Mouse (Mus musculus) liver (tissue): ENCODE results near the gene Sdcbp2.

ENCODE experiments used
- DNase-seq: peaks from one replicate; pipeline ENCODE4 v3.0.0-alpha.2; 2020; ENCODE audit warnings: mixed read lengths

Sdcbp2 gene

GRCm38 (mm10) chr2:151571873-151572700 lies at the start of gene Sdcbp2:
Gene Sdcbp2 (plus strand): TSS chr2:151572622.
- DNase-seq, result no peak

- DNase-seq, result no peak
Measured at GRCm38 (mm10) chr2:151524324-151525041, 47.9 kb upstream of the Sdcbp2 start.

DNA sequence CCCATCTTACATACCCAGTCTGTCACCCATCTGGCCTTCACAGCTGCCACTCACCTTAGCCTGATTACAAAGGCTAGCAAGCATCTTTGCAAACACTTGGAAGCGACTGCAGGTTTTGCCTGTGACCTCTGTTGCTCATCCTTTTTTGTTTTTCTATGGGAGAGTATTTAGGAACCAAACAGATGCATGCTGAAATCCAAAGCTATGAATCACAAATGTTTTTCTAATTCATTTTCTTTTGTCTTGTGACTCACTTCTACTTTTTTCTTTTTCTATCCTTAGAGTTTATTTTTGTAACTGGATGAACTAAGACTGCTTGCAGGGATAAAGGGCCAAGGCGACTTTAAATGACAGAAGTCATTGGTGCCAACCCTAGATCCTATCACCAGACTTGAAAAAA lies 46.9 kb upstream of the Sdcbp2 start:
- DNase-seq, result no peak

GRCm38 (mm10) chr2:151528066-151528465 lies 44.4 kb upstream of the Sdcbp2 start:
- DNase-seq, result no peak

DNA sequence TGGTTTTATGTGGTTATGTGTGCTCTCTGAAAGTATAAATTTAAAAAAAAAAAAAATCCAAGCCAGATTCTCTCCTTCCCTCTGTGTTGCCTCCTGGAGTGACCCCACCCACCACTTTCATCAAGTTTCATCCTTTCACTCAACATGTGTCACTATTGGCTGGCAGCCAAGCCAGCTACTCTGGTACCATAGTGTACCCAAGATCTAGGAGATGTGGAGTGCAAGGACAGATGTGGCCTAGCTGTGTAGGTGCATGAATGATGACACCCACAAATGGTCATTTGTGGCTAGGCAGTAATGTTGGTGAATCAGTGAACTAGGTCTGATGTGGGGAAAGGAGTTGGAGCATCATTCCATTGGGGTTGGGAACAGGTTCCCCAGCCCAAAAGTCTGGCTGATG lies 43.3 kb upstream of the Sdcbp2 start:
- no peak for DNase-seq

DNA sequence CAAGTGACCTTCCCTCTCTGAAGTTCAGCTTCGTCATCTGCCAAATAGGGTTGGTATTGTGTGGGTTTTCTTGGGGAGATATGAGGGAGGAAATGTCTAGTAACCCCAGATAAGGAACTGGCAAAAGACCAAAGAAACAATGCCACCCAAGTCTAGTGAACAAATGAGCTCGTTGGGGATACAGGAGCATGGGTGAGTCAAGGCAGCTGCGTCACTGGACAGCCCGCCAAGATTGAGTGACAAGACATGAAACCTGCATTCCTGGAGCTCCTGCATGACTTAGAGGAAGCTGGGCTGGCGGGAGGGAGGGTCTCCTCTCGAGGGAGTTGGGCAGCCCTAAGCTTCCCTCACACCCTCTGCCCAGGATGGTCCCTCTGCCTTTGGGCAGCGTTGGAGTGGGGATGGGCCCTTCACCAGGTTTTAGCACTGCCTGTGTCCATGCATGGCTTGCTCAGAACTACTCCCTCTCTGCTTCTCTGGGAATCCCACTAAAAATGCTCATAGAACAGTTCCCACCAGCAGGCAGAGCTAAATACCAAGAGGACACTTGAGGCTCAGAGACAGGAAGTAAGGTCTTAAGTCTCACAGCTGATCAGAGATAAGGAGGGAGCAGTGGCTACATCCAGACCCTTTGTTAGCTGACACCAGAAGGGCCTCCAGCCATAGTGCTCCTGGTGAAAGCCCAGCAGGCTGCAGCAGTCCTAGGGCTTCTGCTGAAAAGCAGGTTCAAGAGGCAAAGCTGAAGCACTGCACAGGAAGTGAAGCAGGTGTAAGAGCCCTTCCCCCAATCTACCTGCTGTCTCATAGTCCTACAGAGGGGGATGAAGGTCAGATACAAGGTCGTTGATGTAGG lies 41.8 kb upstream of the Sdcbp2 start:
- no peak for DNase-seq

- DNase-seq, result peak; percentile 10
Measured at GRCm38 (mm10) chr2:151533632-151534031, 38.8 kb upstream of the Sdcbp2 start.

DNA sequence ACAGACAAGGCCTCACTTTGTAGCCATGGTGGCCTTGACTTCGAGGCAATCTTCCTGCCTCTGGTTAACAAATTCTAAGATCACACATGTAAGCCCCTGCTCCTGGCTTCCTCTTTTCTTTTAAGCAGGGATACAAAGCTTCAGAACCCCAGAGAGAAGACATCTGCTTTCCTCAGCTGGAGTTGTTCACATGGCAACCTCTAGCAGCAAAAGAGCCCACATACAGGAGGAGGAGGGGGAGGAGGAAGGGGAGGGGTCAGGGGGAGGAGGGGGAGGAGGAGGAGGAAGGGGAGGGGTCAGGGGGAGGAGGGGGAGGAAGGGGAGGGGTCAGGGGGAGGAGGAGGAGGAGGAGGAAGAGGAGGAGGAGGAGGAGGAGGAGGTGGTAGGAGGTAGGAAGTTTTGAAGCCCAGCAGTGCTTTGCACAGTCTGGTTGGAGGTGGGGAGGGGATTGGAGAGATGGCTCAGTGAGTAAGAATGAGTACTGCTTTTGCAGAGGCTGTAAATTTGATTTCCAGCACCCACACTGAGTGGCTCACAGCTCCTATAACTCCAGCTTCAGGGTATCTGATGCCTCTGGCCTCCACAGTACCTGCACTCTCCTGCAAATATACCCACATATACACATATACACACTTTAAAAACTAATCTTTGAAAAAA lies 36.3 kb upstream of the Sdcbp2 start:
- DNase-seq, result peak; percentile 28

GRCm38 (mm10) chr2:151536618-151536974 lies 35.8 kb upstream of the Sdcbp2 start:
- no peak for DNase-seq

- no peak for DNase-seq
Measured at GRCm38 (mm10) chr2:151538646-151539045, 33.8 kb upstream of the Sdcbp2 start.

DNA sequence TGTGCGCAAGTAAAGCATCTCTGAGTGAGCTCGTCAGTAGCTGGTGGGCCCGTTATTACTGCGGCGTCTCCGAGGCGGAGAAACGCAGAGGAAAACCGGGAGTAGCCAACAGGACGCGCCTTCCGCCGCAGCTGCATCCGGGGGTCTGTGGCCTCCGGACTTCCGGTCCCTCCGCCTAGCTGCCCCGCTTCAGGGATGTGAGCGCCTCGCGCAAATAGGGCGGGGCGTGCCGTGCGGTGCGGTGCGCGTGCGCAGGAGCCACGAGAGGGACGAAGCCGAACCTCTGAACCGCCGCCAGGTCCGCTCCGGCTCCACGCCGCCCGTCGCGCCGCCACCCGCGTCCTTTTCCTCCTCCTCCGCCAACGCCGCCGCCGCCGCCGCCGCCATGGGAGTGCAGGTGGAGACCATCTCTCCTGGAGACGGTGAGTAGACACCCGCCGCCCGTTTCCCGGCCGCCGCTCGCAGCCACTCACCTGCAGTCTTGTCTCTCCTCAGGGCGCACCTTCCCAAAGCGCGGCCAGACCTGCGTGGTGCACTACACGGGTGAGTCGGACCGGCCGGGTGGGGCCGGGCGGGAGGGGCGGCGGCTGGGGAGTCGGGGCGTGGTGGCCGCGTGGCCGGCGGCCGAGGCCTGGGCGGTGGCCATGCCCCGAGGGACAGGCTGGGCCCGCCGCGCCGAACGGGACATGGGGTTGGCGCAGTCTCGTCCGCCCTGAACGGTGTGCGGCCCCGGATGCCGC lies 29.9 kb upstream of the Sdcbp2 start, which contains the start of gene Fkbp1a:
Gene Fkbp1a, plus strand, starts transcription at position 161 of the 740 bp plus-strand sequence.
- DNase-seq, result peak; percentile 95

GRCm38 (mm10) chr2:151543063-151543895 lies 29.1 kb upstream of the Sdcbp2 start:
- DNase-seq, result peak; percentile 53

- DNase-seq, result no peak
Measured at GRCm38 (mm10) chr2:151544673-151545072, 27.7 kb upstream of the Sdcbp2 start.

DNA sequence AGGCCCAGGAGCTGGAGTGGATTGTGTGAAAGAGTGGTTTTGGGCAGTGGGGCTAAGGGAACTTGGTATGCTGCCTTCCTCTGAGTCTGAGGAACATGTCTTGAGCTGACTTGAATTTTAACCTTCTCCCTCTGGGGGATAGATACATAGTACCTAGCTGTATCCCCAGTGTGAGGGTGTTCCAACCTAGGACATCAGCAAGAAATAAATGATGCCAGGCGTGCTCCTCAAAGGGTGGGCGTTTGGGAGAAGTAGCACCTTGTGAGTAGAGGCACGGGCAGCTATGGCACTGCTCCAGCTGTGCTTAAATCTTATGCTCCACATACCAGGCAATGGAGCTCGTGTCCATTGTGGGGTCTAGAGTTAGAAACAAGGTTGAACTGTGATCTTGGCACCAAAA lies 25.9 kb upstream of the Sdcbp2 start:
- no peak for DNase-seq

DNA sequence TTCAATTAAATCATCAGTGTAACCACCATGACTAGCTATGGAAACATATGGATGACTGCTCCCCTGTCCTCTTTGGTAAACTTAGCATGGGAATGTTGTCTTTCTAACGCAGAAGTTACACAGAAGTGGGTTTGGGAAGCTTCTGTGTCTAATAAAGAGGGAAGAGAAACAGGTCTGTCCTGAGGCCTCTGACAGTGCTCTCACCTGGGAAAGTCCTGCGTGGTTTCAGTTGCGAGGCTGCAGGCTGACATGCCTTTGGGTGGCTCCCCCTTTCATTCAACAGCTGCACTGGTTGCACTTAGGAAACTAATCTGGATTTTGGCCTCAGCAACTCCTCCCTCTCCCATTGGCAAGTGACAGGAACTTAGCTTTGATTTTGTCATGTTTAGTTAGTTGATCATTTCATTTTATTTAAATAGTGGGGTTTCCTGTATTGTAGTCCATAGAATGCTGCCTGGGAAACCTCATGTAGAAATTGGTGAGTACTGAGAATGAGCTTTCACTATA lies 22.8 kb upstream of the Sdcbp2 start:
- DNase-seq, result no peak

GRCm38 (mm10) chr2:151562930-151563921 lies 9.2 kb upstream of the Sdcbp2 start:
- DNase-seq, result peak; percentile 29

- no peak for DNase-seq
Measured at GRCm38 (mm10) chr2:151564006-151564405, 8.4 kb upstream of the Sdcbp2 start.

DNA sequence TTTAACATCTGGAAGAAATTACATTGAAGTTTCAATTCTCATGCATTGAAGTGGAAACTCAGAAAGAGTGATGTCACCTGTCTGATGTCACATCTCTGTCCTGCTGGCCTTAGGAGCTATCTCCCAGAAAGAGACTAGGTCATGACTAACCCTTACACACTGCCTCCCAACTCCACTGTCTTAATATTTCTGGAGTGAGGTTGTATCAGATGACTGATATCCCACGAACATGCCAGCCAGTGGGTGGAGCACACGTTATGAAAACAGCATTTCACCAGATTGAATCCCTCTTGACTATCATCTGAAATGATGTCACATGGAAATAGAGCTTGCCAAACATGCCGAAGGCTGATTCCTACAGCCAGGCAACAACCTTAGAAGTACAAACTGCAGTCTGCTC lies 7.4 kb upstream of the Sdcbp2 start:
- no peak for DNase-seq

DNA sequence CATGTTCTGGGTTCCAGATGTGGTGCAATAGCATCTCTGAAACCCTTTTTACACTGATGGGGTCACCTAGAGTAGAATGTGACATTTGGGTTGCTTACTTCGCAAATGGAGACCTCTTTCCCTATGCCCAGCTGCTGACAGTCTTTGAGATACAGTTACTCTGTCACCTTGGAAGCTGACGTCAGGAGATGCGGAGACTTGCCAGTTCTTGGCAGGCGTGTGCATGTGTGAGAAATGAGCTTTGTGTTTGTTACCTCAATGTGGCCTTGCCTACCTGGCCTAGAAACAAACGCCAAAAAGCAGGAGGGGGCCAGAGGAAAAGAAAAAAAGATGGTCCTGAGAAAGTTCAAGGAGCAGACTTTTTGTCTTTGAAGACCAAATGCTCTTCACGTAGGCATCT lies 5.6 kb upstream of the Sdcbp2 start:
- DNase-seq, result no peak
